Mouse (Mus musculus) cerebellum, adult 2 months (tissue): ENCODE results near the gene Fosb.

ENCODE experiments used
- CTCF ChIP-seq: fragments of 200-500 bp; IDR thresholded peaks from 2 replicates; pipeline ENCODE4 v1.5.1; 2011; ENCODE audit warnings: low read depth, mild to moderate bottlenecking, control low read depth, low read length, moderate library complexity, borderline replicate concordance; ENCODE audit not compliant: insufficient read depth
- POLR2A ChIP-seq: fragments of 200-500 bp; IDR thresholded peaks from 2 replicates; pipeline ENCODE4 v1.6.1; 2011; ENCODE audit warnings: low read length, control low read depth, borderline replicate concordance; ENCODE audit not compliant: insufficient read depth

DNA sequence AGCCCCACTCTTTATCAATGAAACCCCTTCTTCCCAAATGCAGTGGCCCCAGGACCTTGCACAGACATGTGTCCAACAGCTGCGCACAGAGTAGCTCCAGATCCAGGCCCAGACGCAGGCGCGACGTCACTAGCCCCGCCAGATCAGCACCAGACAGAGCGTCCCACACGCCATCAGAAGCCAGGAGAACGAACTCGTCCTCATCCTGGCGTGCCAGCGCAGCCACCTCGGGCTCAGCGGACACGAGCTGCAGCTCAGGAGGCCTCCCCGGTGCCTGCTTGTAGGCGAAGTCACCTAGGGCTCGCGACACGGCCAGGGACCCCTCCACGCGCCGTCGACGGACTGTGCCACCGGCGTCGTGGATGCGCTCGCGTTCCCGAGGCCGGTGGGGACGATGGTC, 30.8 kb downstream of the Fosb start:
- TF ChIP-seq CTCF (no peak), POLR2A (no peak)
